Mouse (Mus musculus) midbrain, embryonic 16.5 days (tissue): Measurements from ENCODE around the gene Fyco1. TPM values are rescaled to one million over a fixed set of nuclear protein-coding genes. Genes with fewer than 3 reads are reported as not detected.

Experiments used
- ATAC-seq: fragments of 200-750 bp; cut with Nextera tagmentation; 2 replicates; pipeline ENCODE4 v1.8.0; 2017; ENCODE audit warnings: moderate TSS enrichment
- H3K27ac ChIP-seq: fragments of 300-500 bp; sonication (generic); 2 replicates; pipeline ENCODE4 v1.5.1; 2014; ENCODE audit warnings: mild to moderate bottlenecking, low read length, mixed read lengths
- H3K27me3 ChIP-seq: fragments of 300-500 bp; sonication (generic); 2 replicates; pipeline ENCODE4 v1.6.1; 2014; ENCODE audit warnings: low read depth, low read length, mixed read lengths; ENCODE audit not compliant: control insufficient read depth, insufficient read depth
- H3K36me3 ChIP-seq: fragments of 300-500 bp; sonication (generic); 2 replicates; pipeline ENCODE4 v1.6.1; 2014; ENCODE audit warnings: mild to moderate bottlenecking, low read length, moderate library complexity, mixed read lengths; ENCODE audit not compliant: control insufficient read depth, insufficient read depth
- H3K4me1 ChIP-seq: fragments of 300-500 bp; sonication (generic); 2 replicates; pipeline ENCODE4 v1.6.1; 2014; ENCODE audit warnings: mild to moderate bottlenecking, low read length, mixed read lengths; ENCODE audit not compliant: control insufficient read depth, insufficient read depth
- H3K4me2 ChIP-seq: fragments of 300-500 bp; sonication (generic); 2 replicates; pipeline ENCODE4 v1.6.1; 2014; ENCODE audit warnings: mild to moderate bottlenecking, low read length, mixed read lengths
- H3K4me3 ChIP-seq: fragments of 300-500 bp; sonication (generic); 2 replicates; pipeline ENCODE4 v1.5.1; 2014; ENCODE audit warnings: low read depth, mild to moderate bottlenecking, low read length, moderate library complexity, mixed read lengths
- H3K9ac ChIP-seq: fragments of 300-500 bp; sonication (generic); 2 replicates; pipeline ENCODE4 v1.6.1; 2014; ENCODE audit warnings: low read depth, low read length, mixed read lengths
- H3K9me3 ChIP-seq: fragments of 300-500 bp; sonication (generic); replicated peaks from 2 replicates; pipeline ENCODE4 v1.6.1; 2014; ENCODE audit warnings: mild to moderate bottlenecking, low read length, mixed read lengths; ENCODE audit not compliant: control insufficient read depth, poor library complexity, severe bottlenecking
- WGBS: fragments of 180-500 bp; shearing (Covaris S2); extraction: QIAGEN DNeasy Blood & Tissue Kit; methylation state at CpG from one replicate; pipeline ENCODE4 v1.1.7; 2014; 5-methylcytosine and 5-hydroxymethylcytosine counted together
- polyA plus RNA-seq: library from polyadenylated mRNA; unstranded; fragments of >200 nt; fragmentation: Nextera tagmentation; extraction: Ambion mirVana; gene quantifications from 2 replicates; pipeline ENCODE4 v1.2.1, GENCODE M21; 2015

The Fyco1 gene
- polyA plus RNA-seq, 1 experiment from 2014 or later = 18.1 TPM

GRCm38 (mm10) chr9:123826631-123827030, 25.1 kb downstream of the Fyco1 start:
- WGBS = 85% methylated on average over 3 of the region's 3 CpGs
- peaks cover 29% of the 10 kb centered on the region for H3K36me3 ChIP-seq
- no peak overlapping the region for H3K4me2 ChIP-seq
- no peaks in the 10 kb centered on the region for H3K27me3 ChIP-seq
- no peak overlapping the region for H3K9ac ChIP-seq
- no peaks in the 10 kb centered on the region for H3K9me3 ChIP-seq
- H3K4me3 ChIP-seq = no peak overlapping the region
- ATAC-seq = no peak
- no peaks in the 10 kb centered on the region for H3K4me1 ChIP-seq
- H3K27ac ChIP-seq = no peak overlapping the region

- Histone ChIP-seq H3K27me3 (no peaks in the 10 kb centered on the region), H3K4me2 (no peak overlapping the region), H3K4me3 (no peak overlapping the region), H3K36me3 (peaks cover 24% of the 10 kb centered on the region), H3K9me3 (no peaks in the 10 kb centered on the region), H3K9ac (no peak overlapping the region), H3K4me1 (no peaks in the 10 kb centered on the region), H3K27ac (no peak overlapping the region)
- ATAC-seq = no peak
- 93% methylated on average over 2 of the region's 2 CpGs for WGBS
These were observed 33.1 kb downstream of the Fyco1 start for GRCm38 (mm10) chr9:123818601-123819000.

- Histone ChIP-seq H3K9ac (no peak overlapping the region), H3K4me2 (no peak overlapping the region), H3K27ac (no peak overlapping the region), H3K27me3 (no peaks in the 10 kb centered on the region), H3K4me3 (no peak overlapping the region), H3K9me3 (no peaks in the 10 kb centered on the region), H3K4me1 (no peaks in the 10 kb centered on the region), H3K36me3 (peaks cover 17% of the 10 kb centered on the region)
- 100% methylated on average over 1 of the region's 1 CpGs for WGBS
- no peak for ATAC-seq
These were observed 35.7 kb downstream of the Fyco1 start for GRCm38 (mm10) chr9:123815996-123816395.

- Histone ChIP-seq H3K4me3 (no peak overlapping the region), H3K4me2 (no peak overlapping the region), H3K27me3 (no peaks in the 10 kb centered on the region), H3K4me1 (no peaks in the 10 kb centered on the region), H3K36me3 (peaks cover 17% of the 10 kb centered on the region), H3K9ac (no peak overlapping the region), H3K9me3 (no peaks in the 10 kb centered on the region), H3K27ac (no peak overlapping the region)
- no peak for ATAC-seq
- 94% methylated on average over 3 of the region's 3 CpGs for WGBS
These were observed 36.3 kb downstream of the Fyco1 start for GRCm38 (mm10) chr9:123815444-123815843.

GRCm38 (mm10) chr9:123814821-123815220, 36.9 kb downstream of the Fyco1 start:
- WGBS = 84% methylated on average over 4 of the region's 4 CpGs
- H3K36me3 ChIP-seq = peaks cover 17% of the 10 kb centered on the region

GRCm38 (mm10) chr9:123814326-123814725, 37.4 kb downstream of the Fyco1 start:
- Histone ChIP-seq H3K4me1 (no peaks in the 10 kb centered on the region), H3K9me3 (no peaks in the 10 kb centered on the region), H3K27ac (no peak overlapping the region), H3K27me3 (no peaks in the 10 kb centered on the region), H3K4me3 (no peak overlapping the region), H3K36me3 (peaks cover 17% of the 10 kb centered on the region), H3K9ac (no peak overlapping the region), H3K4me2 (no peak overlapping the region)
- ATAC-seq = no peak
- 83% methylated on average over 2 of the region's 2 CpGs for WGBS

More at GRCm38 (mm10) chr9:123814821-123815220, 36.9 kb downstream of the Fyco1 start:
- no peak for ATAC-seq
- Histone ChIP-seq H3K9me3 (no peaks in the 10 kb centered on the region), H3K4me2 (no peak overlapping the region), H3K4me3 (no peak overlapping the region), H3K9ac (no peak overlapping the region), H3K27me3 (no peaks in the 10 kb centered on the region), H3K27ac (no peak overlapping the region), H3K4me1 (no peaks in the 10 kb centered on the region)

GRCm38 (mm10) chr9:123811831-123812230, 39.9 kb downstream of the Fyco1 start:
- H3K9me3 ChIP-seq = no peaks in the 10 kb centered on the region
- no peaks in the 10 kb centered on the region for H3K27me3 ChIP-seq
- no peak overlapping the region for H3K4me3 ChIP-seq
- H3K36me3 ChIP-seq = peaks cover 12% of the 10 kb centered on the region
- H3K27ac ChIP-seq = no peak overlapping the region
- no peak overlapping the region for H3K4me2 ChIP-seq
- H3K9ac ChIP-seq = no peak overlapping the region
- no peak for ATAC-seq
- 86% methylated on average over 3 of the region's 3 CpGs for WGBS
- H3K4me1 ChIP-seq = no peaks in the 10 kb centered on the region

- Histone ChIP-seq H3K27me3 (no peaks in the 10 kb centered on the region), H3K36me3 (no peaks in the 10 kb centered on the region), H3K27ac (no peak overlapping the region), H3K4me1 (no peaks in the 10 kb centered on the region), H3K9me3 (no peaks in the 10 kb centered on the region), H3K4me3 (no peak overlapping the region), H3K4me2 (no peak overlapping the region), H3K9ac (no peak overlapping the region)
- WGBS = 81% methylated on average over 7 of the region's 7 CpGs
- no peak for ATAC-seq
These were observed 43.1 kb downstream of the Fyco1 start for GRCm38 (mm10) chr9:123808583-123808982.

GRCm38 (mm10) chr9:123806267-123806666, 45.4 kb downstream of the Fyco1 start, which contains the start of gene Cxcr6:
TSS of gene Cxcr6 (plus strand) at chr9:123806475.
- no peaks in the 10 kb centered on the region for H3K9me3 ChIP-seq
- H3K4me1 ChIP-seq = no peaks in the 10 kb centered on the region
- no peak within 1 kb of the TSS for H3K4me3 ChIP-seq
- H3K9ac ChIP-seq = no peak within 1 kb of the TSS
- no peaks in the 10 kb centered on the region; the same call in 1 of the 2 replicates for H3K36me3 ChIP-seq
- no peaks in the 10 kb centered on the region for H3K27me3 ChIP-seq
- no peak for ATAC-seq
- no peak within 1 kb of the TSS for H3K27ac ChIP-seq
- no peak within 1 kb of the TSS for H3K4me2 ChIP-seq
- WGBS = 90% methylated on average over 5 of the region's 5 CpGs
